Mouse (Mus musculus): ENCODE data around the gene Syngr4. TPM values are rescaled to one million over a fixed set of nuclear protein-coding genes. Genes with fewer than 3 reads are reported as not detected.

Syngr4 gene
- polyA plus RNA-seq, 1 experiment = 0.41 TPM

GRCm38 (mm10) chr7:45928626-45929295 lies 32.2 kb upstream of the Syngr4 start:
- H3K36me3 ChIP-seq (ENCODE audit: control insufficient read depth, insufficient read depth, low read length) = peaks cover 4% of the 10 kb centered on the region; the same call in 1 of the 2 replicates
- 51% methylated on average over 21 of the region's 23 CpGs for WGBS
- H3K4me3 ChIP-seq (ENCODE audit: low read depth, low read length) = no peak overlapping the region
- H3K4me1 ChIP-seq (ENCODE audit: control insufficient read depth, insufficient read depth, insufficient read length, low read length) = peaks cover 8% of the 10 kb centered on the region
- TF ChIP-seq CTCF (IDR thresholded peaks at IDR 0.05; ENCODE audit: extremely low read depth, insufficient read length, insufficient replicate concordance, low read depth, low read length) (no peak), POLR2A (IDR thresholded peaks at IDR 0.05; ENCODE audit: low read depth, low read length) (no peak)
- no peaks in the 10 kb centered on the region for H3K27me3 ChIP-seq (ENCODE audit: control insufficient read depth, insufficient read depth, low read length)
- no peak overlapping the region for H3K27ac ChIP-seq (ENCODE audit: insufficient read depth, low read depth, low read length)

GRCm38 (mm10) chr7:45924429-45924816 lies 27.9 kb upstream of the Syngr4 start:
- Histone ChIP-seq H3K4me1 (ENCODE audit: control insufficient read depth, insufficient read depth, insufficient read length, low read length) (peaks cover 19% of the 10 kb centered on the region), H3K27me3 (ENCODE audit: control insufficient read depth, insufficient read depth, low read length) (no peaks in the 10 kb centered on the region), H3K4me3 (ENCODE audit: low read depth, low read length) (peak overlapping the region; percentile 61), H3K36me3 (ENCODE audit: control insufficient read depth, insufficient read depth, low read length) (no peaks in the 10 kb centered on the region), H3K27ac (ENCODE audit: insufficient read depth, low read depth, low read length) (peak overlapping the region; percentile 84)
- TF ChIP-seq POLR2A (IDR thresholded peaks at IDR 0.05; ENCODE audit: low read depth, low read length) (no peak), CTCF (IDR thresholded peaks at IDR 0.05; ENCODE audit: extremely low read depth, insufficient read length, insufficient replicate concordance, low read depth, low read length) (peak; percentile 42; the same call in 1 of the 2 replicates)
- 11% methylated on average over 14 of the region's 14 CpGs for WGBS

- WGBS = 7% methylated on average over 24 of the region's 24 CpGs
- peak within 1 kb of the TSS; percentile 61 for H3K4me3 ChIP-seq (ENCODE audit: low read depth, low read length)
These were observed 27.4 kb upstream of the Syngr4 start, which contains the start of gene Ccdc114 for GRCm38 (mm10) chr7:45923762-45924428. Gene Ccdc114 (plus strand): TSS chr7:45924072.

DNA sequence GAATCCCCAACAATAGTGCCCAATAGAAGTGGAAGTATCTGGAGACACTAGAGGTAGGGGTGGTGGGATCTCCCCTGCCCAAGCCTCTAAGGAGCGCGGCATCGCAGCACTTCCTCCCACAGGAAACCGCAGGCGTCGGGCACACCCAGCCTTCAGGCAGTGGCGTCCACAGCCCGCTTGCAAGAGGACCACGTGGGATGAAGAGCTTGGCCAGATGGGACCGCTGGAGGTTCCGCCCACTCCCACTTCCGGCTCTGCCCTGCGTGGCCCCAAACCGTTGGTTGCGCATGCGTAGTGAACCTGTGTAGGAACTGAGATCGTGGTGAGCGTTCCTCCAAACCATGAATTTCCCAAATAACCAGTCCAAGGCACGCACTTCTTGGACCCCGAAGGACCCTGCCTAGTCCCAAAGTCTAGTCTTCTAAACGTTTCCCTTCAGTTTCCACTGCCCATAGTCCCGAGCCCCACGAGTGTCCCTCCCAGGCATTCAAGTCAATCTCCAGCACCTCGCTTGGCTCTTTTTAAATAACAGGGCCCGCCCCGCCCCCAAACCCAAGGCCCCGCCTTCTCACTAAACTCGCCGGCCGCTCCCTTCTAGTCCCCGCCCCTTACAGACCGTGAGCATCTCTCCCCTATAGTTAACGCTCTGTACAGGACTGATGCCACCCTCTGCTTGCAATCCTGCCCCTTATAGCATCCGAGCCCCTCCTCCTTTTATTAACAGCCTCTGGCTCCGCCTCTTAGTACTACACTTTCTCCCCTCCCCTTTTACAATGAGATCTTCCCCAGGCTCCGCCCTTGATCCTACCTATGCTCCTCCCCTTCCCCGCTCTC lies 26.6 kb upstream of the Syngr4 start:
- no peaks in the 10 kb centered on the region for H3K36me3 ChIP-seq (ENCODE audit: control insufficient read depth, insufficient read depth, low read length)
- peaks cover 24% of the 10 kb centered on the region for H3K4me1 ChIP-seq (ENCODE audit: control insufficient read depth, insufficient read depth, insufficient read length, low read length)
- H3K4me3 ChIP-seq (ENCODE audit: low read depth, low read length) = peak overlapping the region; percentile 61
- no peaks in the 10 kb centered on the region for H3K27me3 ChIP-seq (ENCODE audit: control insufficient read depth, insufficient read depth, low read length)
- WGBS = under 1% methylated on average over 37 of the region's 37 CpGs
- TF ChIP-seq CTCF (IDR thresholded peaks at IDR 0.05; ENCODE audit: extremely low read depth, insufficient read length, insufficient replicate concordance, low read depth, low read length) (no peak), POLR2A (IDR thresholded peaks at IDR 0.05; ENCODE audit: low read depth, low read length) (peak; percentile 96)
- peak overlapping the region; percentile 84 for H3K27ac ChIP-seq (ENCODE audit: insufficient read depth, low read depth, low read length)

More at GRCm38 (mm10) chr7:45923762-45924428, 27.4 kb upstream of the Syngr4 start, which contains the start of gene Ccdc114:
- peak; percentile 71 for TF ChIP-seq POLR2A (IDR thresholded peaks at IDR 0.05; ENCODE audit: low read depth, low read length)
- TF ChIP-seq CTCF (IDR thresholded peaks at IDR 0.05; ENCODE audit: extremely low read depth, insufficient read length, insufficient replicate concordance, low read depth, low read length) = no peak
- peaks cover 23% of the 10 kb centered on the region for H3K4me1 ChIP-seq (ENCODE audit: control insufficient read depth, insufficient read depth, insufficient read length, low read length)
- no peaks in the 10 kb centered on the region for H3K27me3 ChIP-seq (ENCODE audit: control insufficient read depth, insufficient read depth, low read length)
- H3K36me3 ChIP-seq (ENCODE audit: control insufficient read depth, insufficient read depth, low read length) = no peaks in the 10 kb centered on the region
- peak within 1 kb of the TSS; percentile 84 for H3K27ac ChIP-seq (ENCODE audit: insufficient read depth, low read depth, low read length)

- no peaks in the 10 kb centered on the region for H3K27me3 ChIP-seq (ENCODE audit: control insufficient read depth, insufficient read depth, low read length)
- WGBS = 80% methylated on average over 12 of the region's 12 CpGs
- H3K36me3 ChIP-seq (ENCODE audit: control insufficient read depth, insufficient read depth, low read length) = no peaks in the 10 kb centered on the region
- H3K4me3 ChIP-seq (ENCODE audit: low read depth, low read length) = no peak overlapping the region
- peak overlapping the region; percentile 59 for H3K27ac ChIP-seq (ENCODE audit: insufficient read depth, low read depth, low read length)
- TF ChIP-seq POLR2A (IDR thresholded peaks at IDR 0.05; ENCODE audit: low read depth, low read length) (no peak), CTCF (IDR thresholded peaks at IDR 0.05; ENCODE audit: extremely low read depth, insufficient read length, insufficient replicate concordance, low read depth, low read length) (no peak)
- peaks cover 33% of the 10 kb centered on the region for H3K4me1 ChIP-seq (ENCODE audit: control insufficient read depth, insufficient read depth, insufficient read length, low read length)
These were observed 25.6 kb upstream of the Syngr4 start for GRCm38 (mm10) chr7:45921950-45922600.

DNA sequence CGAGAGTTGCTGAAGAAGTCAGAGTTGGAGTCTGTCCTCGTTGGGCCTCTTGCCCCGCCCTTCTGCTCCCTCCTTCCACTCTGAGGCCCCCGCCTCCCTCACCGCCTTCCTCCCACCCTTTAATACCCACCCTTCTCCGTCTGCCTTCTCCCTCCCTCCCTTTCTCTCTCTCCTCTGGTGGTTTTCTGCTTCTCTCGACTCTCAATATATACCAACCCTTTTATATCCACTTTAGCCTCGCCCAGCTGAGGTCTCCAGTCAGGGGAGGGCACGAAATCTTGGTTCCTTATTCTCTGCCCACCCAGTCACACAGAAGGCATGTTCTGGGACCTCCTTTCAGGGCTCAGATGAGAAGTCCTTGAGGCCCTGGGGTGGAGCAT lies 24.7 kb upstream of the Syngr4 start, which contains the start of gene Emp3:
Emp3 (minus strand) TSS at position 163 of the 380 bp plus-strand sequence.
- Histone ChIP-seq H3K27ac (ENCODE audit: insufficient read depth, low read depth, low read length) (peak within 1 kb of the TSS; percentile 59), H3K4me1 (ENCODE audit: control insufficient read depth, insufficient read depth, insufficient read length, low read length) (peaks cover 38% of the 10 kb centered on the region), H3K4me3 (ENCODE audit: low read depth, low read length) (peak within 1 kb of the TSS; percentile 59), H3K36me3 (ENCODE audit: control insufficient read depth, insufficient read depth, low read length) (no peaks in the 10 kb centered on the region), H3K27me3 (ENCODE audit: control insufficient read depth, insufficient read depth, low read length) (no peaks in the 10 kb centered on the region)
- WGBS = 20% methylated on average over 9 of the region's 9 CpGs
- TF ChIP-seq POLR2A (IDR thresholded peaks at IDR 0.05; ENCODE audit: low read depth, low read length) = no peak
- no peak for TF ChIP-seq CTCF (IDR thresholded peaks at IDR 0.05; ENCODE audit: extremely low read depth, insufficient read length, insufficient replicate concordance, low read depth, low read length)

Data from small intestine, adult 2 months (tissue).